Mouse (Mus musculus) cerebellum, adult (tissue): Measurements from ENCODE around the gene Vangl2.
A peak's percentile ranks its signal among the peaks of the same experiment; 100 is the strongest.

Source experiments
- ATAC-seq: cut with Nextera tagmentation; 2 replicates; pipeline ENCODE4 v1.9.2; 2017; ENCODE audit warnings: mild to moderate bottlenecking, moderate library complexity, mixed read lengths; ENCODE audit not compliant: insufficient number of reproducible peaks, low FRiP score, low TSS enrichment

Gene Vangl2

DNA sequence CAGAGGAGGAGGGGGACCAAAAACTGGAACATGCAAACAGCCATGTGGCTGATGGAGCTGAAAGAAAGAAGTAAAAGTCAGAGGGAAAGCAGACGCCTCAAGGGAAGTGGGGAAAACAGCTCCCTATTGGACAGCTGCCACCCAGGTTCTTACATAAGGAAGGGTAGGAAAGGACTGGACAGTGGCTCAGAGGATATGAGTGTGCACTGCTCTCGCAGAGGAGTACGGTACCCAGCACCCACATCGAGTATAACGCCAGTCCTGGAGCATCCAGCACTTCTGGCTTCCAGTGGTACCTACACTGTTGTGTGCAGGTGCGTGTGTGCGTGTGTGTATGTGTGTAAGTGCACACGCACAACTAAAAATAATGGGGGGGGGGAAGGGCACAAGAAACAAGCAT is 18.2 kb upstream of the Vangl2 start:
- no peak for ATAC-seq

DNA sequence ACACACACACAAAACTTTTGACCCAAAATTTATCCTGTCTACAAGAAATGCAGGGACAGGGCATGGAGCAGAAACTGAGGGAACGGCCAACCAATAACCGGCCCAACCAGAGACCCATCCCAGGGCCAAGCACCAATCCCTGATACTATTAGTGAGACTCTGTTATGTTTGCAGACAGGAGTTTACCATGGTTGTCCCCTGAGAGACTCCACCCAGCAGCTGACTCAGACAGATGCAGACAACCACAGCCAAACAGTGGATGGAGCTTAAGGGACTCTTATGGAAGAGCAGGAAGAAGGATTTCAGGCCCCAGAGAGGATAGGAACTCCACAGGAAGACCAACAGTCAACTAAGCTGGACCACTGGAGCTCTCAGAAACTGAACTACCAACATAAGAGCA is 1.7 kb upstream of the Vangl2 start:
- ATAC-seq, result no peak

GRCm38 (mm10) chr1:172027809-172028102 is 488 bp downstream of the Vangl2 start:
- ATAC-seq, result peak; percentile 37

GRCm38 (mm10) chr1:172027010-172027808 is 1.0 kb downstream of the Vangl2 start:
- ATAC-seq, result peak; percentile 80

DNA sequence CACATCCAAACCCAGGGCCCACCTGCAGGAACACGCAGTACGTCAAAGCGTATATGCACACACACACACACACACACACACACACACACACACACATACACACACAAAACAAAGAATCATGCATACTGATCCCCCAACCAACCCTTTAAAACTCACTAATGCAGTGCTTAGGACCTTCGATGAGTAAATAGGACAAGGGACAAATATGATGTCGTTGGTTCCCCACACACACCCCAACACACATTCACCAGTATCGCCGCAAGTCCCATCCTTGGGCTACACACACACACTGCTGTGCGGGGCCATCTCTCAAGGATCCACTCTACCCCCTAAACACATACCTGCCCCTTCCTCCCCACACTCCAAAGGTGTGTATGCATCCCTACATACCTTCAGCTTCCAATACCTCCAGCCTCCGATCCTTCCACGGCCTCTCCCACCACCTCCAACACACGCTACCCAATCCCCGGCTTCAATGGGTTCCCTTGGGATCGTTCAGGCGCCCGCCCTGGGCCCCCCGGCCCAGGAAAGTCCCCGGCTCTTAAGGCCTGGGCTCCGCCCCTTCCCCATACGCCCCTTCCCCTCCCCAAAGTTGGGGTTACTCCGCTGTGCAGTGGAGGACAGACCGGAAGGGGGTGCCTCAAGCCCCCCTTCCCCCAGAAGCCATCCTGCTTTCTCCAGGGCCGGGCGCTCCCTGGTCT is 1.9 kb downstream of the Vangl2 start:
- ATAC-seq, result peak; percentile 24; the same call in 1 of the 2 replicates

- no peak for ATAC-seq
These were observed 2.9 kb downstream of the Vangl2 start for GRCm38 (mm10) chr1:172025201-172025904.

GRCm38 (mm10) chr1:172024140-172024895 is 3.9 kb downstream of the Vangl2 start:
- ATAC-seq, result no peak

DNA sequence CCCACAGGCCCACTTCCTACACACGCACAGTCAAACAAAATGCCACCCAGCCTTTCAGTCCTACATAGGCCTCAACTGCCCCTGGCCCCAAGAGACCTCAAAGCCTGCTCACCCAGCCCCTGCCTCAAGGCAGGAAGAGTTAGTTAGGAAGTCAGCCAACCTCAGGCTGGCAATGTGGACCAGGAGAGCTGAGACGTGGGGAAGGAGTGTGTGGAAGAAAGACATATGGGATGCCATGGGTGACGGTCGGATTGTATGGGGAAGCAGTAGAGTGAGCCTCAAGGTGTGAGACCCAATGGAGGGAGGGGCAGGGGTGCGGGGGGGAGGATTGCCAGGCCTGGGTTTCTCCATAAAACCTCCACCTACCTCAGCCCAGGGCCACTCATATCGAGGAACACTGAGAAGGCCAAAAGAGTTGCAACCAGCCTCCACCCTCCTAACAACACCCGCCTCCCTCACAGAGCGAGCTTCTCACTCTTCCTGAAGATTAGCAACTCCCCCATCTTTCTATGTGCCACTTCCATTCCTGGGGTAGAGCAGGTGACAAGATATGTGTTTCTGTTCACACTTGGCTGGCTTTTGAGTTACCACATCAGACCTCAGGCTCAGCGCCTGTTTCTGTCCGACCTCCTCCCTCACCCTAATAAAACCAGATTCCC is 8.3 kb downstream of the Vangl2 start:
- no peak for ATAC-seq

GRCm38 (mm10) chr1:172019339-172019738 is 8.9 kb downstream of the Vangl2 start:
- ATAC-seq, result no peak

DNA sequence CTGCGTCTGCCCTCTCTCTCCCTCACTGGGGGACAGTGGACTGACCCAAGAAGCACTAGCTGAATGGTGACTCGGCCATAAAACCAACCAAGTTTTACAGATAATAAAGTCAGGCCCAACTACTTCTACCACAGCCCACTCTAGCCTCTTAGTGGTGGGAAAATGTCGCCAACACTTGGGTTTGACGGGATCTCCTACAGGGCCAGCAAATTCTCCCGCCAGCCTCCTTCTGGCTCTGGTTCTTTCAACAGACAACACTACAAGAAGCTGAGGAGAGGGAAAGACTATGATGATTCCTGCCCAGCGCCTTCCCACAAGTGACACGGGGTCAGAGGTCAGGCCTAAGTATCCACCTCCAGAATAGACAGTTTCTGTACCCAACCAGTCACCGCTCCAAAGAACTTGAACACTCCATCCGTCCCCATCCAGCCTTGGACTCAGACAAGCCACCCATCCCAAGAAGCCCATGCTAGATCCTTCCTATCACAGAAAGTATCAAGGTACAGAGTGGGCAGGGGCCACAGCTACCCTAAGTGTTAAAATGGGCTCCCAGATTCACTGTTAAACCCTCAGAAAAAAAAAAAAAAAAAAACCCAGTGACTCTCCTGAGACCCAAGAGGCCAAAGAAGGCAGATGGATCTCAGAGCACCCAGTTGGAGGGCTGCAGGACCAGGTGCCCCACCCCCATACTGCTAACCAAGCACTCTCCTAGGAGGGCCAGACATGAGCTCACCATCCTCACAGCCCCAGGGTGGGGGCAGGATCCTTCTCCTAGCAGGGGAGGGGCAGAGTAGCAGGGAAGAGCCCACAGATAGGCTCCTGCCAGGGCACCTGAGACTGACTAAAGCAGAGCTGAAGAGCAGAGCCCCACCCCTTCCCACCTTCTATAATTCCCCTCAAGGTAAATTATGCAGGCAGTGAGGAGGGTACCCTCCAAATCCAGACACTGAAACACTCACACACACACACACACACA is 9.6 kb downstream of the Vangl2 start:
- ATAC-seq, result no peak

- ATAC-seq, result no peak
These were observed 10.7 kb downstream of the Vangl2 start for GRCm38 (mm10) chr1:172017517-172018070.

- no peak for ATAC-seq
These were observed 11.4 kb downstream of the Vangl2 start for GRCm38 (mm10) chr1:172016660-172017516.

GRCm38 (mm10) chr1:172016031-172016430 is 12.2 kb downstream of the Vangl2 start:
- ATAC-seq, result no peak

DNA sequence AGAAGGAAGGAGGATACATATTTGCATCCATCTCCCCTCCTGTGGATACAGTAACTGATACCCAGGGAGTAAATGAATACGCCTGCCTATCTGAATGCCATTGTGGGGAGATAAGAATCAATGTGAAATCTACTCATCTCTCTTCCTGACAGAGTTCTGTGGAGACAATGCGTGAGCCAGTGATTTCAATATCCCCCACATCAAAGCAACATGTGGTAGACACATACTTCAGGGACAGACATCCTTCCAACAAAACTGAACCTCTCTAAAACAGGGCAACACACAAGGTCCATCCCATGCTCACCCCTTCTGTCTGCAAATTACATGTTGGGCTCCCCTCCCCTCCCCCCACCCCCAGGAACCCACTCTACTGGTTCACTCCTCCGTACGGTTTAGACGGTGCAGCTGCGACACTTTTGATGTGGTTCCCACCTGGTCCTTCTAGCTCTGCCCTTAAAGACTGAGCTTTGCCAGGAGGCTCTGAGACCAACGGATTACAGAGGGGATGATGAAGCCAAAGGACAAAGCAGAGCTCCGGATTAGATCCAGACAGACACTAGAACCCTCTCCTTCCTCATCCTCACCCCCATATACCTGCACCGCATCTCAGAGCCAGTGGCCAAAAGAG is 12.8 kb downstream of the Vangl2 start:
- no peak for ATAC-seq

GRCm38 (mm10) chr1:172014771-172015170 is 13.5 kb downstream of the Vangl2 start:
- no peak for ATAC-seq

- ATAC-seq, result peak; percentile 59; the same call in 1 of the 2 replicates
These were observed 16.2 kb downstream of the Vangl2 start for GRCm38 (mm10) chr1:172012030-172012429.
